ENCODE assay signal across 7 mouse cellular contexts in the genomic region with DNA sequence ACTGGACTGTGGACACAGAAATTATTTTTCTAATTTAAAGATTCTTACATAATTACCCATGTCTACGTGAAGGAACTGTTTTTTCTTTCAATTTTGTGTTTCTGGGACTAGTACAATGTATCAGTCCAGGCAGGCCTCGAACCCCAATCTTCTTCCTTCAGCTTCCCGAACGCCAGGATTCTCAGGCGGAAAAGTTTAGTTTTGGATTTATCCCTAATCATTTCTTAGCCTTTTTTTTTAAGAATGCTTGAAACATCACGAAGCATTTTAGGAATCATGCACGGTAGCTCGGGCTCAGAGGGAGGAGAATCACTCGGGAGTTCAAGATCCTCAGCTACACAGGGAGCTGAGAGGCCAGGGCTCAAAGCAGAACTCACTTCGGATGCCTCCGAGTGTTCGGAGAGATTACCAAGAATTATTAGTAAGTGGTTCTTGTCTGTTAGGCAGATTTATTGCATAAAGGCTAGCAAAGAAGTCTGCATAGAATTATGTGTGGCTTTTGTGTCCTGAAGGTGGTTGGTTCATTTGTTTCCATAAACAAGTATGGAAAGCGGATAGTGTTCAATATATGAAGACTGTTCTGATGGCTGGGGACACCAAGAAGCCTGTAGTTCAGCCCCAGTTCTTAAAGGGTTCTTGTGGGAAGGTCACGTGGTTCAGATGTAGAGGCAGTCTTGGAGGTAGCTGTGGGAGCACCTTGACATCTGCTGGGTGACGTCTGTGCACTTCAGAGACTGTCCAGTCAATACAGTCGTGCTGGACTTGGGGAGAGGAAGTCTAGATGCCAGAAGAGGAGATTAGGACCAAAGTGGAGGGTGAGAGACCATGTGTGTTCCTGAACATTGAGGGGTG. TPM values are rescaled to one million over a fixed set of nuclear protein-coding genes. Genes with fewer than 3 reads are reported as not detected.
DNase-seq lines count a peak whose midpoint lies in the region; ATAC-seq and TF ChIP-seq lines count a peak whose summit lies in the region.

No protein-coding gene starts in this region.

- H3K4me1 ChIP-seq in neural tube, embryonic 11.5 days (ENCODE audit: control insufficient read depth, insufficient read depth, low read length) = no peaks in the 10 kb centered on the region
- peaks cover 17% of the 10 kb centered on the region for H3K4me1 ChIP-seq in forebrain, embryonic 10.5 days
- peaks cover 11% of the 10 kb centered on the region for H3K4me1 ChIP-seq in limb, embryonic 14.5 days (ENCODE audit: control insufficient read depth, insufficient read depth, low read length)
- H3K4me1 ChIP-seq in stomach, embryonic 16.5 days (ENCODE audit: control insufficient read depth, insufficient read depth, low read length) = peaks cover 13% of the 10 kb centered on the region

- H3K27me3 ChIP-seq in neural tube, embryonic 11.5 days (ENCODE audit: control insufficient read depth, insufficient read depth, low read length) = no peaks in the 10 kb centered on the region
- no peaks in the 10 kb centered on the region for H3K27me3 ChIP-seq in forebrain, embryonic 10.5 days (ENCODE audit: poor library complexity, severe bottlenecking)
- no peaks in the 10 kb centered on the region for H3K27me3 ChIP-seq in limb, embryonic 14.5 days (ENCODE audit: control insufficient read depth, insufficient read depth, low read length)
- no peaks in the 10 kb centered on the region for H3K27me3 ChIP-seq in stomach, embryonic 16.5 days (ENCODE audit: control insufficient read depth, insufficient read depth, low read length)

- no peak overlapping the region for H3K27ac ChIP-seq in neural tube, embryonic 11.5 days (ENCODE audit: low read depth, low read length)
- peak overlapping the region; percentile 82 for H3K27ac ChIP-seq in forebrain, embryonic 10.5 days
- H3K27ac ChIP-seq in limb, embryonic 14.5 days (replicated peaks; ENCODE audit: low read depth, low read length) = peak overlapping the region; percentile 13; the same call in 1 of the 2 replicates
- peak overlapping the region; percentile 74 for H3K27ac ChIP-seq in stomach, embryonic 16.5 days (ENCODE audit: low read length)

- no peaks in the 10 kb centered on the region for H3K36me3 ChIP-seq in neural tube, embryonic 11.5 days (ENCODE audit: control insufficient read depth, insufficient read depth, low read length)
- H3K36me3 ChIP-seq in forebrain, embryonic 10.5 days (replicated peaks) = no peaks in the 10 kb centered on the region
- no peaks in the 10 kb centered on the region for H3K36me3 ChIP-seq in limb, embryonic 14.5 days (ENCODE audit: control insufficient read depth, insufficient read depth, low read length)
- no peaks in the 10 kb centered on the region for H3K36me3 ChIP-seq in stomach, embryonic 16.5 days (ENCODE audit: control insufficient read depth, insufficient read depth, low read length)

- H3K9ac ChIP-seq in neural tube, embryonic 11.5 days (ENCODE audit: low read length) = 0 out of 2 replicates have a peak overlapping the region, but pooled peaks have one; percentile 44
- peak overlapping the region; percentile 38; the same call in 1 of the 2 replicates for H3K9ac ChIP-seq in limb, embryonic 14.5 days (ENCODE audit: low read depth, low read length, severe bottlenecking)
- H3K9ac ChIP-seq in stomach, embryonic 16.5 days (ENCODE audit: low read length) = peak overlapping the region; percentile 71

- H3K4me2 ChIP-seq in neural tube, embryonic 11.5 days (ENCODE audit: low read depth) = peak overlapping the region; percentile 37
- peak overlapping the region; percentile 45 for H3K4me2 ChIP-seq in limb, embryonic 14.5 days (replicated peaks; ENCODE audit: low read depth, low read length, severe bottlenecking)
- H3K4me2 ChIP-seq in stomach, embryonic 16.5 days (ENCODE audit: low read depth, low read length) = peak overlapping the region; percentile 60

- 47% methylated on average over 16 of the region's 16 CpGs for WGBS in neural tube, embryonic 11.5 days
- WGBS in forebrain, embryonic 10.5 days = 51% methylated on average over 16 of the region's 16 CpGs
- WGBS in limb, embryonic 14.5 days = 43% methylated on average over 16 of the region's 16 CpGs
- WGBS in stomach, embryonic 16.5 days = 32% methylated on average over 16 of the region's 16 CpGs

- TF ChIP-seq POLR2A in limb, embryonic 14.5 days (IDR thresholded peaks at IDR 0.05; ENCODE audit: borderline replicate concordance, extremely low read depth, insufficient read depth, insufficient read length) = no peak

- peak overlapping the region; percentile 26 for H3K4me3 ChIP-seq in neural tube, embryonic 11.5 days (ENCODE audit: low read depth, low read length)
- peak overlapping the region; percentile 50 for H3K4me3 ChIP-seq in forebrain, embryonic 10.5 days
- peak overlapping the region; percentile 42 for H3K4me3 ChIP-seq in limb, embryonic 14.5 days (replicated peaks; ENCODE audit: low read length)
- H3K4me3 ChIP-seq in stomach, embryonic 16.5 days (replicated peaks; ENCODE audit: low read length) = peak overlapping the region; percentile 52

- no peak for ATAC-seq in neural tube, embryonic 11.5 days (ENCODE audit: insufficient read depth, low FRiP score, low TSS enrichment)
- no peak for ATAC-seq in limb, embryonic 14.5 days (ENCODE audit: low FRiP score, low read depth)
- ATAC-seq in stomach, embryonic 16.5 days (ENCODE audit: insufficient read depth, low FRiP score) = no peak
- ATAC-seq in granulocyte monocyte progenitor cell, adult 5-6 weeks (replicated peaks; ENCODE audit: poor library complexity, severe bottlenecking) = no peak

- no peak for DNase-seq in neural tube, embryonic 11.5 days (ENCODE audit: low spot score)
- no peak for DNase-seq in neural tube, embryonic 10.5 days (ENCODE audit: extremely low spot score, low spot score)
- no peak for DNase-seq in forebrain, embryonic 10.5 days (ENCODE audit: extremely low spot score, low spot score)
- no peak for DNase-seq in limb, embryonic 14.5 days (ENCODE audit: low spot score)
- no peak for DNase-seq in adrenal gland, postnatal 4 days (ENCODE audit: low spot score in 2 of 2)

- H3K9me3 ChIP-seq in neural tube, embryonic 11.5 days (ENCODE audit: control insufficient read depth, low read length) = no peaks in the 10 kb centered on the region
- H3K9me3 ChIP-seq in forebrain, embryonic 10.5 days = 0 out of 2 replicates have a peak, but pooled peaks cover 4% of the 10 kb centered on the region
- no peaks in the 10 kb centered on the region for H3K9me3 ChIP-seq in limb, embryonic 14.5 days (ENCODE audit: control insufficient read depth, low read length)
- H3K9me3 ChIP-seq in stomach, embryonic 16.5 days (replicated peaks; ENCODE audit: control insufficient read depth, low read length) = no peaks in the 10 kb centered on the region

RNA-seq across cellular contexts. Expression of a gene that starts 9.7 kb away (rescaled TPM):
- 9.0 and 9.9 TPM in 2 replicates for polyA plus RNA-seq in neural tube, embryonic 11.5 days (2014; fragmentation: Nextera tagmentation; extraction: Ambion mirVana)
- polyA plus RNA-seq in forebrain, embryonic 10.5 days (2016; fragmentation: Nextera tagmentation; extraction: Ambion mirVana) = 8.3 and 10.4 TPM in 2 replicates
- polyA plus RNA-seq in limb, embryonic 14.5 days (2012; rRNA removed) = 21.0 and 21.8 TPM in 2 replicates
- 13.8 and 14.8 TPM in 2 replicates for polyA plus RNA-seq in limb, embryonic 14.5 days (2014; fragmentation: Nextera tagmentation; extraction: Ambion mirVana)
- polyA plus RNA-seq in stomach, embryonic 16.5 days (2015; fragmentation: Nextera tagmentation; extraction: Ambion mirVana) = 13.7 and 15.3 TPM in 2 replicates
- total RNA-seq in granulocyte monocyte progenitor cell, adult 5-6 weeks (2014; fragmentation: Nextera tagmentation) = 1.8 and 3.1 TPM in 2 replicates
- 1.6 and 2.3 TPM in 2 replicates for total RNA-seq in granulocyte monocyte progenitor cell, adult 5-6 weeks (2017)
- total RNA-seq in adrenal gland, postnatal 4 days (2021) = 10 to 100 TPM; 11.4 to 12.2 TPM

RNA-seq across cellular contexts. Expression of a gene that starts 11.7 kb away (rescaled TPM):
- polyA plus RNA-seq in neural tube, embryonic 11.5 days (2014; fragmentation: Nextera tagmentation; extraction: Ambion mirVana) = not detected in 2 replicates
- polyA plus RNA-seq in forebrain, embryonic 10.5 days (2016; fragmentation: Nextera tagmentation; extraction: Ambion mirVana) = 0.26 and 0.33 TPM in 2 replicates
- not detected in 2 replicates for polyA plus RNA-seq in limb, embryonic 14.5 days (2012; rRNA removed)
- not detected in 2 replicates for polyA plus RNA-seq in limb, embryonic 14.5 days (2014; fragmentation: Nextera tagmentation; extraction: Ambion mirVana)
- 1.0 TPM in 1 of 2 replicates, not detected in the other for polyA plus RNA-seq in stomach, embryonic 16.5 days (2015; fragmentation: Nextera tagmentation; extraction: Ambion mirVana)
- 0.58 TPM in 1 of 2 replicates, not detected in the other for total RNA-seq in granulocyte monocyte progenitor cell, adult 5-6 weeks (2014; fragmentation: Nextera tagmentation)
- total RNA-seq in granulocyte monocyte progenitor cell, adult 5-6 weeks (2017) = not detected in 2 replicates
- total RNA-seq in adrenal gland, postnatal 4 days (2021) = not detected

RNA-seq across cellular contexts. Expression of a gene that starts 43.6 kb away (rescaled TPM):
- polyA plus RNA-seq in neural tube, embryonic 11.5 days (2014; fragmentation: Nextera tagmentation; extraction: Ambion mirVana) = 8.5 and 8.7 TPM in 2 replicates
- 6.9 and 7.9 TPM in 2 replicates for polyA plus RNA-seq in forebrain, embryonic 10.5 days (2016; fragmentation: Nextera tagmentation; extraction: Ambion mirVana)
- polyA plus RNA-seq in limb, embryonic 14.5 days (2012; rRNA removed) = 25.0 and 35.0 TPM in 2 replicates
- 20.7 and 20.9 TPM in 2 replicates for polyA plus RNA-seq in limb, embryonic 14.5 days (2014; fragmentation: Nextera tagmentation; extraction: Ambion mirVana)
- polyA plus RNA-seq in stomach, embryonic 16.5 days (2015; fragmentation: Nextera tagmentation; extraction: Ambion mirVana) = 16.6 and 18.3 TPM in 2 replicates
- total RNA-seq in granulocyte monocyte progenitor cell, adult 5-6 weeks (2014; fragmentation: Nextera tagmentation) = 40.9 and 43.8 TPM in 2 replicates
- total RNA-seq in granulocyte monocyte progenitor cell, adult 5-6 weeks (2017) = 15.6 and 22.4 TPM in 2 replicates
- 10 to 100 TPM; 12.6 to 14.1 TPM for total RNA-seq in adrenal gland, postnatal 4 days (2021)
